Mouse (Mus musculus) ES-E14 (cell line): Measurements from ENCODE around the gene Gm10518. TPM values are rescaled to one million over a fixed set of nuclear protein-coding genes. Genes with fewer than 3 reads are reported as not detected.

Experiments
- DNase-seq: peaks from one replicate; pipeline ENCODE4 v3.0.0-alpha.2; 2013; ENCODE audit warnings: low read depth, low spot score
- H3K27ac ChIP-seq: 2 replicates; pipeline ENCODE4 v1.5.1; 2012; ENCODE audit warnings: low read depth, mild to moderate bottlenecking, low read length, moderate library complexity, mixed read lengths; ENCODE audit not compliant: poor library complexity, insufficient read depth, severe bottlenecking
- H3K36me3 ChIP-seq: 2 replicates; pipeline ENCODE4 v1.6.1; 2012; ENCODE audit warnings: mild to moderate bottlenecking, low read length, moderate library complexity, mixed read lengths; ENCODE audit not compliant: control insufficient read depth, poor library complexity, insufficient read depth, severe bottlenecking
- H3K4me1 ChIP-seq, 2 experiments: fragments of 150-350 bp in 1 of 2; sonication (generic) in 1 of 2; 2 replicates each; pipeline ENCODE4 v1.6.1; 2012; ENCODE audit warnings: low read length in 2 of 2, mild to moderate bottlenecking in 1 of 2, mixed read lengths in 1 of 2; ENCODE audit not compliant: control insufficient read depth in 2 of 2, insufficient read depth in 2 of 2, poor library complexity in 1 of 2
- H3K4me3 ChIP-seq, 2 experiments: fragments of 150-350 bp in 1 of 2; sonication (generic) in 1 of 2; 2 replicates each; pipeline ENCODE4 v1.5.1; 2012; ENCODE audit warnings: low read length in 2 of 2, low read depth in 1 of 2, mild to moderate bottlenecking in 1 of 2, mixed read lengths in 1 of 2; ENCODE audit not compliant: insufficient read depth in 1 of 2, poor library complexity in 1 of 2, severe bottlenecking in 1 of 2
- H3K9ac ChIP-seq: 2 replicates; pipeline ENCODE4 v1.6.1; 2012; ENCODE audit warnings: low read depth, mild to moderate bottlenecking, low read length, mixed read lengths; ENCODE audit not compliant: poor library complexity, insufficient read depth, severe bottlenecking
- H3K9me3 ChIP-seq: fragments of 150-350 bp; sonication (generic); 2 replicates; pipeline ENCODE4 v1.6.1; 2012; ENCODE audit warnings: low read depth, mild to moderate bottlenecking, low read length; ENCODE audit not compliant: control insufficient read depth, insufficient read depth
- CHD2 ChIP-seq: IDR thresholded peaks from 2 replicates; pipeline ENCODE4 v1.6.1; 2014; ENCODE audit warnings: mild to moderate bottlenecking, low read depth, low read length, inconsistent platforms
- HCFC1 ChIP-seq: IDR thresholded peaks from 2 replicates; pipeline ENCODE4 v1.6.1; 2012; ENCODE audit warnings: low read length, inconsistent platforms, borderline replicate concordance; ENCODE audit not compliant: insufficient read depth
- MAFK ChIP-seq: IDR thresholded peaks from 2 replicates; pipeline ENCODE4 v1.6.1; 2014; ENCODE audit warnings: mild to moderate bottlenecking, low read depth, low read length, inconsistent platforms; ENCODE audit not compliant: insufficient read depth
- ZC3H11A ChIP-seq: IDR thresholded peaks from 2 replicates; pipeline ENCODE4 v1.6.1; 2012; ENCODE audit warnings: low read depth, mild to moderate bottlenecking, inconsistent platforms, low read length, borderline replicate concordance
- ZNF384 ChIP-seq: IDR thresholded peaks from 2 replicates; pipeline ENCODE4 v1.6.1; 2012; ENCODE audit warnings: low read depth, low read length, inconsistent platforms
- in situ Hi-C, 2 experiments: fragments of 600-800 bp; cut with MboI; formaldehyde crosslinking; loops; one replicate each; pipeline ENCODE4 v1.15.1; 2025; ENCODE audit warnings: low sequenced_read_pairs in 2 of 2, inconsistent platforms in 1 of 2; ENCODE audit not compliant: unreplicated experiment in 2 of 2
- total RNA-seq: library from RNA; depleted of rRNA; stranded (reverse); fragments of 300-350 nt; gene quantifications from 2 replicates; pipeline ENCODE4 v1.2.3, GENCODE M21; 2012

Gene Gm10518
- total RNA-seq, 1 experiment = 5.0 TPM

GRCm38 (mm10) chr1:179803513-179804139, 450 bp downstream of the Gm10518 start, which contains the start of gene Ahctf1:
Gene Ahctf1, minus strand, starts transcription at chr1:179803680.
- Histone ChIP-seq H3K9ac (peak within 1 kb of the TSS; percentile 98), H3K27ac (peak within 1 kb of the TSS; percentile 92), H3K9me3 (no peaks in the 10 kb centered on the region), H3K36me3 (no peaks in the 10 kb centered on the region; the same call in 1 of the 2 replicates), H3K4me3 (peak within 1 kb of the TSS; percentile 73 to 93), H3K4me1 (peaks cover 0 to 2% of the 10 kb centered on the region in 2 experiments; a peak in 2 of 4 replicates)
- in situ Hi-C loops = no loop called here
- peak; percentile 96 for DNase-seq
- no peak for TF ChIP-seq ZC3H11A
- no peak for TF ChIP-seq MAFK
- peak; percentile 95 for TF ChIP-seq CHD2
- peak; percentile 95 for TF ChIP-seq HCFC1

GRCm38 (mm10) chr1:179804140-179804881, 1.1 kb downstream of the Gm10518 start:
- Histone ChIP-seq H3K4me3 (peak overlapping the region; percentile 73 to 93), H3K4me1 (peaks cover 0 to 2% of the 10 kb centered on the region in 2 experiments; a peak in 2 of 4 replicates), H3K9ac (no peak overlapping the region; the same call in 1 of the 2 replicates), H3K27ac (no peak overlapping the region), H3K9me3 (no peaks in the 10 kb centered on the region), H3K36me3 (no peaks in the 10 kb centered on the region)
- no peak for DNase-seq
- TF ChIP-seq MAFK = no peak
- TF ChIP-seq HCFC1 = no peak
- no peak for TF ChIP-seq CHD2
- no peak for TF ChIP-seq ZNF384
- TF ChIP-seq ZC3H11A = no peak
- in situ Hi-C loops = no loop called here

- Histone ChIP-seq H3K4me1 (peaks cover 0 to 2% of the 10 kb centered on the region in 2 experiments; a peak in 2 of 4 replicates), H3K9me3 (no peaks in the 10 kb centered on the region), H3K4me3 (no peak overlapping the region), H3K9ac (no peak overlapping the region), H3K36me3 (no peaks in the 10 kb centered on the region), H3K27ac (no peak overlapping the region)
- no peak for TF ChIP-seq HCFC1
- TF ChIP-seq MAFK = no peak
- TF ChIP-seq CHD2 = no peak
- no peak for TF ChIP-seq ZC3H11A
- no peak for TF ChIP-seq ZNF384
- in situ Hi-C loops = no loop called here
- DNase-seq = no peak
These were observed 2.6 kb downstream of the Gm10518 start for GRCm38 (mm10) chr1:179805751-179806150.

- H3K9me3 ChIP-seq = no peaks in the 10 kb centered on the region
- H3K4me3 ChIP-seq = no peak overlapping the region
- in situ Hi-C loops = no loop called here
- no peaks in the 10 kb centered on the region for H3K4me1 ChIP-seq
- DNase-seq = no peak
- no peak overlapping the region for H3K27ac ChIP-seq
- H3K36me3 ChIP-seq = no peaks in the 10 kb centered on the region
- no peak overlapping the region for H3K9ac ChIP-seq
- TF ChIP-seq ZC3H11A (no peak), ZNF384 (no peak), MAFK (no peak), CHD2 (no peak)
These were observed 4.3 kb downstream of the Gm10518 start for GRCm38 (mm10) chr1:179807468-179807867.
